Mouse (Mus musculus) limb, embryonic 10.5 days (tissue): ENCODE data around the gene 2010109A12Rik. TPM values are rescaled to one million over a fixed set of nuclear protein-coding genes. Genes with fewer than 3 reads are reported as not detected.

Experiments
- DNase-seq: peaks from one replicate; pipeline ENCODE4 v3.0.0-alpha.2; 2017; ENCODE audit warnings: low spot score
- H3K27ac ChIP-seq: fragments of 300-500 bp; sonication (generic); 2 replicates; pipeline ENCODE4 v1.5.1; 2016; ENCODE audit warnings: mild to moderate bottlenecking
- H3K27me3 ChIP-seq: fragments of 300-500 bp; sonication (generic); 2 replicates; pipeline ENCODE4 v1.6.1; 2016; ENCODE audit warnings: low read depth, mild to moderate bottlenecking; ENCODE audit not compliant: poor library complexity, severe bottlenecking
- H3K36me3 ChIP-seq: fragments of 300-500 bp; sonication (generic); 2 replicates; pipeline ENCODE4 v1.6.1; 2016; ENCODE audit warnings: mild to moderate bottlenecking, moderate library complexity
- H3K4me1 ChIP-seq: fragments of 300-500 bp; sonication (generic); 2 replicates; pipeline ENCODE4 v1.6.1; 2016
- H3K4me3 ChIP-seq: fragments of 300-500 bp; sonication (generic); 2 replicates; pipeline ENCODE4 v1.5.1; 2016; ENCODE audit warnings: mild to moderate bottlenecking, moderate library complexity
- H3K9me3 ChIP-seq: fragments of 300-500 bp; sonication (generic); replicated peaks from 2 replicates; pipeline ENCODE4 v1.6.1; 2016; ENCODE audit warnings: mild to moderate bottlenecking
- WGBS: fragments of 180-500 bp; shearing (Covaris S2); methylation state at CpG from one replicate; pipeline ENCODE4 v1.1.7; 2016; 5-methylcytosine and 5-hydroxymethylcytosine counted together
- polyA plus RNA-seq: library from polyadenylated mRNA; unstranded; fragments of >200 nt; fragmentation: Nextera tagmentation; extraction: Ambion mirVana; gene quantifications from 2 replicates; pipeline ENCODE4 v1.2.1, GENCODE M21; 2016

2010109A12Rik gene
- polyA plus RNA-seq, 1 experiment from 2014 or later = 1.8 TPM

- no peak for DNase-seq
- no peaks in the 10 kb centered on the region for H3K27me3 ChIP-seq
- H3K9me3 ChIP-seq = no peaks in the 10 kb centered on the region
- H3K4me1 ChIP-seq = peaks cover 5% of the 10 kb centered on the region; the same call in 1 of the 2 replicates
- peaks cover 80% of the 10 kb centered on the region for H3K36me3 ChIP-seq
- no peak overlapping the region for H3K27ac ChIP-seq
- 89% methylated on average over 3 of the region's 3 CpGs for WGBS
- no peak overlapping the region for H3K4me3 ChIP-seq
These were observed 8.1 kb upstream of the 2010109A12Rik start for GRCm38 (mm10) chr5:93198232-93198631.

GRCm38 (mm10) chr5:93201181-93201580, 5.1 kb upstream of the 2010109A12Rik start:
- Histone ChIP-seq H3K27ac (no peak overlapping the region), H3K36me3 (peaks cover 59% of the 10 kb centered on the region), H3K4me1 (peaks cover 22% of the 10 kb centered on the region), H3K9me3 (no peaks in the 10 kb centered on the region), H3K27me3 (no peaks in the 10 kb centered on the region), H3K4me3 (no peak overlapping the region)
- DNase-seq = no peak
- WGBS = 29% methylated on average over 1 of the region's 1 CpGs

GRCm38 (mm10) chr5:93205371-93206108, 778 bp upstream of the 2010109A12Rik start:
- Histone ChIP-seq H3K36me3 (peaks cover 17% of the 10 kb centered on the region), H3K9me3 (no peaks in the 10 kb centered on the region), H3K4me1 (peaks cover 24% of the 10 kb centered on the region), H3K27ac (peak overlapping the region; percentile 98), H3K4me3 (peak overlapping the region; percentile 88), H3K27me3 (no peaks in the 10 kb centered on the region)
- under 1% methylated on average over 63 of the region's 63 CpGs for WGBS
- peak; percentile 73 for DNase-seq

GRCm38 (mm10) chr5:93207006-93207348, 659 bp downstream of the 2010109A12Rik start:
- H3K9me3 ChIP-seq = no peaks in the 10 kb centered on the region
- no peaks in the 10 kb centered on the region for H3K27me3 ChIP-seq
- peaks cover 3% of the 10 kb centered on the region for H3K36me3 ChIP-seq
- peak overlapping the region; percentile 88 for H3K4me3 ChIP-seq
- H3K4me1 ChIP-seq = peaks cover 19% of the 10 kb centered on the region
- DNase-seq = no peak
- H3K27ac ChIP-seq = peak overlapping the region; percentile 98
- WGBS = 10% methylated on average over 6 of the region's 6 CpGs

GRCm38 (mm10) chr5:93207555-93207954, 1.2 kb downstream of the 2010109A12Rik start:
- WGBS = 86% methylated on average over 1 of the region's 1 CpGs
- Histone ChIP-seq H3K4me3 (no peak overlapping the region), H3K9me3 (no peaks in the 10 kb centered on the region), H3K4me1 (peaks cover 19% of the 10 kb centered on the region), H3K36me3 (no peaks in the 10 kb centered on the region), H3K27me3 (no peaks in the 10 kb centered on the region), H3K27ac (peak overlapping the region; percentile 98; the same call in 1 of the 2 replicates)
- DNase-seq = no peak

GRCm38 (mm10) chr5:93218375-93218774, 12.1 kb downstream of the 2010109A12Rik start:
- no peaks in the 10 kb centered on the region for H3K9me3 ChIP-seq
- H3K4me1 ChIP-seq = no peaks in the 10 kb centered on the region
- H3K4me3 ChIP-seq = no peak overlapping the region
- DNase-seq = no peak
- H3K27me3 ChIP-seq = no peaks in the 10 kb centered on the region
- no peak overlapping the region for H3K27ac ChIP-seq
- 93% methylated on average over 3 of the region's 3 CpGs for WGBS
- H3K36me3 ChIP-seq = no peaks in the 10 kb centered on the region

GRCm38 (mm10) chr5:93221661-93222060, 15.3 kb downstream of the 2010109A12Rik start:
- H3K4me1 ChIP-seq = no peaks in the 10 kb centered on the region
- no peaks in the 10 kb centered on the region for H3K9me3 ChIP-seq
- no peak overlapping the region for H3K27ac ChIP-seq
- 74% methylated on average over 3 of the region's 3 CpGs for whole genome bisulfite sequencing
- no peak overlapping the region for H3K4me3 ChIP-seq
- H3K27me3 ChIP-seq = no peaks in the 10 kb centered on the region
- DNase-seq = no peak
- H3K36me3 ChIP-seq = no peaks in the 10 kb centered on the region

- no peak for DNase-seq
- WGBS = 84% methylated on average over 2 of the region's 2 CpGs
- Histone ChIP-seq H3K36me3 (no peaks in the 10 kb centered on the region), H3K27me3 (no peaks in the 10 kb centered on the region), H3K9me3 (no peaks in the 10 kb centered on the region), H3K27ac (no peak overlapping the region), H3K4me1 (no peaks in the 10 kb centered on the region), H3K4me3 (no peak overlapping the region)
These were observed 18.2 kb downstream of the 2010109A12Rik start for GRCm38 (mm10) chr5:93224549-93224948.

- DNase-seq = no peak
- no peak overlapping the region for H3K27ac ChIP-seq
- no peaks in the 10 kb centered on the region for H3K36me3 ChIP-seq
- H3K4me3 ChIP-seq = no peak overlapping the region
- H3K9me3 ChIP-seq = no peaks in the 10 kb centered on the region
- H3K4me1 ChIP-seq = no peaks in the 10 kb centered on the region
- no peaks in the 10 kb centered on the region for H3K27me3 ChIP-seq
- WGBS = 91% methylated on average over 3 of the region's 3 CpGs
These were observed 20.8 kb downstream of the 2010109A12Rik start for GRCm38 (mm10) chr5:93227157-93227556.

GRCm38 (mm10) chr5:93229527-93229926, 23.2 kb downstream of the 2010109A12Rik start:
- H3K4me1 ChIP-seq = no peaks in the 10 kb centered on the region
- H3K4me3 ChIP-seq = no peak overlapping the region
- 94% methylated on average over 2 of the region's 2 CpGs for WGBS
- no peaks in the 10 kb centered on the region for H3K9me3 ChIP-seq
- no peak overlapping the region for H3K27ac ChIP-seq
- H3K36me3 ChIP-seq = no peaks in the 10 kb centered on the region
- no peaks in the 10 kb centered on the region for H3K27me3 ChIP-seq
- DNase-seq = no peak

- no peaks in the 10 kb centered on the region for H3K27me3 ChIP-seq
- WGBS = 79% methylated on average over 3 of the region's 3 CpGs
- H3K4me1 ChIP-seq = no peaks in the 10 kb centered on the region
These were observed 25.4 kb downstream of the 2010109A12Rik start for GRCm38 (mm10) chr5:93231721-93232120.

GRCm38 (mm10) chr5:93232838-93233237, 26.5 kb downstream of the 2010109A12Rik start:
- 83% methylated on average over 2 of the region's 2 CpGs for WGBS
- no peak for DNase-seq
- no peaks in the 10 kb centered on the region for H3K36me3 ChIP-seq
- no peaks in the 10 kb centered on the region for H3K27me3 ChIP-seq
- H3K4me3 ChIP-seq = no peak overlapping the region
- no peak overlapping the region for H3K27ac ChIP-seq
- H3K9me3 ChIP-seq = no peaks in the 10 kb centered on the region
- no peaks in the 10 kb centered on the region for H3K4me1 ChIP-seq

More at GRCm38 (mm10) chr5:93231721-93232120, 25.4 kb downstream of the 2010109A12Rik start:
- Histone ChIP-seq H3K27ac (no peak overlapping the region), H3K4me3 (no peak overlapping the region), H3K36me3 (no peaks in the 10 kb centered on the region), H3K9me3 (no peaks in the 10 kb centered on the region)
- DNase-seq = no peak

GRCm38 (mm10) chr5:93234130-93234529, 27.8 kb downstream of the 2010109A12Rik start:
- Histone ChIP-seq H3K27ac (no peak overlapping the region), H3K9me3 (no peaks in the 10 kb centered on the region), H3K36me3 (no peaks in the 10 kb centered on the region), H3K4me1 (no peaks in the 10 kb centered on the region), H3K4me3 (no peak overlapping the region), H3K27me3 (no peaks in the 10 kb centered on the region)
- DNase-seq = no peak
- 82% methylated on average over 4 of the region's 4 CpGs for WGBS

GRCm38 (mm10) chr5:93234605-93235004, 28.3 kb downstream of the 2010109A12Rik start:
- Histone ChIP-seq H3K36me3 (no peaks in the 10 kb centered on the region), H3K27ac (no peak overlapping the region), H3K4me1 (no peaks in the 10 kb centered on the region), H3K4me3 (no peak overlapping the region), H3K9me3 (no peaks in the 10 kb centered on the region), H3K27me3 (no peaks in the 10 kb centered on the region)
- WGBS = 92% methylated on average over 2 of the region's 2 CpGs
- no peak for DNase-seq
